Mouse (Mus musculus) testis, adult 2 months (tissue): ENCODE data around the gene Btf3. TPM values are rescaled to one million over a fixed set of nuclear protein-coding genes. Genes with fewer than 3 reads are reported as not detected.
A peak's percentile ranks its signal among the peaks of the same experiment; 100 is the strongest.

Source experiments
- H3K27ac ChIP-seq: fragments of 200-500 bp; 2 replicates; pipeline ENCODE4 v1.5.1; 2012; ENCODE audit warnings: low read depth, low read length; ENCODE audit not compliant: control insufficient read depth, insufficient read depth
- H3K27me3 ChIP-seq: fragments of 200-500 bp; 2 replicates; pipeline ENCODE4 v1.6.1; 2012; ENCODE audit warnings: mild to moderate bottlenecking, low read length, moderate library complexity; ENCODE audit not compliant: control insufficient read depth, insufficient read depth
- H3K36me3 ChIP-seq: fragments of 200-500 bp; 2 replicates; pipeline ENCODE4 v1.6.1; 2012; ENCODE audit warnings: mild to moderate bottlenecking, low read length; ENCODE audit not compliant: control insufficient read depth, insufficient read depth
- H3K4me1 ChIP-seq: fragments of 200-500 bp; 2 replicates; pipeline ENCODE4 v1.6.1; 2012; ENCODE audit warnings: low read length; ENCODE audit not compliant: control insufficient read depth, insufficient read depth
- H3K4me3 ChIP-seq: fragments of 200-500 bp; 2 replicates; pipeline ENCODE4 v1.5.1; 2012; ENCODE audit warnings: low read depth, mild to moderate bottlenecking, low read length, moderate library complexity, mixed read lengths; ENCODE audit not compliant: control insufficient read depth
- CTCF ChIP-seq: fragments of 200-500 bp; IDR thresholded peaks from 2 replicates; pipeline ENCODE4 v1.5.1; 2012; ENCODE audit warnings: low read depth, mild to moderate bottlenecking, inconsistent platforms, low read length, moderate library complexity; ENCODE audit not compliant: control insufficient read depth, insufficient read depth, insufficient replicate concordance
- POLR2A ChIP-seq: fragments of 200-500 bp; IDR thresholded peaks from 2 replicates; pipeline ENCODE4 v1.6.1; 2012; ENCODE audit warnings: low read depth, mild to moderate bottlenecking, inconsistent platforms, low read length, moderate library complexity; ENCODE audit not compliant: control insufficient read depth
- polyA plus RNA-seq: library from polyadenylated mRNA; depleted of rRNA; stranded (reverse); fragments of >200 nt; gene quantifications from 2 replicates; pipeline ENCODE4 v1.2.3, GENCODE M21; 2012

The Btf3 gene
- polyA plus RNA-seq, 1 experiment, result 423 TPM

DNA sequence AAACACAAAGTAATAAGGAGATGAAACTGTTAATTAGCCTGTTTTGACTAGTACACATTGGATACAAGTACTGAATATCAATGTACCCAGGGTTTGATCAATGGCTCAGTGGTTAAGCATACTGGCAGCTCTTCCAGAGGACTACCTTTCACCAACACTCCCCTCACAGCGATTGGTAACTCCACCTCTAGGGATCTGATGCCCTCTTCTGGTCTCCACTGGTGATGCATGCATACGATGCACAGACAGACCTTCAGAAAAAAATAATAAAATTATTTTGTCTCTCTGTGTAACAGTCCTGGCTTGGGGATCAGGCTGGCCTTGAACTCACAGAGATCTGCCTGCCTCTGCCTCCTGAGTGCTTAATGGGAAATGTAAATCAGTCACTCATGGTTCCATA lies 15.3 kb upstream of the Btf3 start:
- TF ChIP-seq CTCF (no peak), POLR2A (no peak)
- Histone ChIP-seq H3K4me1 (no peaks in the 10 kb centered on the region), H3K27ac (no peak overlapping the region), H3K27me3 (no peaks in the 10 kb centered on the region), H3K4me3 (no peak overlapping the region), H3K36me3 (no peaks in the 10 kb centered on the region)

DNA sequence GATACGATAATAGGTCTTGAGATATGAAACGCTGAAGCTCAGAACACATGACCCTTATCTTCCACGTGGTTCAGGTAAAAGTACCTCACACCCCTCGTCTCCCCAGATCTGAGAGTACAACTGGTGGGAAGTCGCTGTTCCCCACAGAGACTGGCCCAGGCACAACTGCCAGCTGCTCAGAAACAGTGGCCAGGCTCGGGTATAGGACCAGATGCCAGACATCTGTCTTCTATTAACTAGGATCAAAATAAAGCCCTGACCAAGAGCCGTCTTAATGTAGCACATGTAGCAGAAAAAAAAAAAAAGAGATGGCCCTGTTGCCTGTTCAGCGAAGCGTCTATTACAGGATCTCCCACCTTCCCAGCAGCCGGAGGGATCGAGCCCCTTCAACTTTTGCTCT lies 8.2 kb upstream of the Btf3 start:
- Histone ChIP-seq H3K4me1 (no peaks in the 10 kb centered on the region), H3K27me3 (no peaks in the 10 kb centered on the region), H3K27ac (no peak overlapping the region), H3K4me3 (no peak overlapping the region), H3K36me3 (no peaks in the 10 kb centered on the region)
- TF ChIP-seq CTCF, result no peak
- TF ChIP-seq POLR2A, result no peak

DNA sequence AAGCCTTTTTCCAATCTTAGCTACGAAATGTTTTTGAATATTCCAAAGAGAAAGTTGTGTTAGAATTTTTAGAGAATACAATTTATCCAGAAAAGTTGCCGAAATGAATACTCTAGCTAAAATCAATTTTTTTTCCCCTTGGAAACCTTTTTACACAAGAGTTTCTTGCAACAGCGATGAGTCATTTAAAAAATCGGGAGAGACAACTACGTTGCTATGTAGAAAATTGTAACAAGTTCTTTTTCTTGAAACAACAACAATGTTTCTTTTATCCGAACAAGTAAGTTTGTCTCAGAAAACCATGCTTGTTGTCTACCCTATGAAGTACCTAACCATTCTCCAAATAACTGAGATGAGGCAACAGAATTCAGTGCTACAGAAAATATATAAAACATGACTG lies 1.1 kb upstream of the Btf3 start:
- TF ChIP-seq CTCF (no peak), POLR2A (no peak)
- H3K4me3 ChIP-seq, result no peak overlapping the region
- no peaks in the 10 kb centered on the region for H3K4me1 ChIP-seq
- H3K27ac ChIP-seq, result no peak overlapping the region
- H3K36me3 ChIP-seq, result no peaks in the 10 kb centered on the region
- H3K27me3 ChIP-seq, result no peaks in the 10 kb centered on the region

DNA sequence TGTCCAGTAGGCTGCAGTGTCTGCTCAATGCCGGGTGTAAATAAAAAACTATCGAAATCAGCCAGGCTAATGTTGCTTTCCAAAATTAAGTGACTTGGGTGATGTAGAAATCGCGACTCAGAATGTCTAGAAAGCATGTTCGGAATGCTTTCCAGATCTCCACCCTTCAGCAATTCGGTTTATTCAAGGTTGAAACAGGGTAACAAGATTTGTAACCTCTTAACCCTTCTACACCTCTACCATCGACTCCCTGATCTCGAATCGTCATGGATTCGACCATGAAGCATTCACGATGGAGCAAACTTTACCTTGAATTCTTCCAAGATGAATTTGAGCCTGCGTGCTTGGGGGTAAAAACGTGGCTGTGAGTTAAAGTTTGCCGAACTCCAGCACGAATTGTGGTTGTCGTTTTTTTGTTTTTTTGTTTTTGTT lies 456 bp upstream of the Btf3 start:
- no peaks in the 10 kb centered on the region for H3K36me3 ChIP-seq
- H3K27ac ChIP-seq, result peak overlapping the region; percentile 96
- TF ChIP-seq POLR2A (no peak), CTCF (no peak)
- H3K27me3 ChIP-seq, result no peaks in the 10 kb centered on the region
- H3K4me3 ChIP-seq, result peak overlapping the region; percentile 99
- H3K4me1 ChIP-seq, result no peaks in the 10 kb centered on the region

DNA sequence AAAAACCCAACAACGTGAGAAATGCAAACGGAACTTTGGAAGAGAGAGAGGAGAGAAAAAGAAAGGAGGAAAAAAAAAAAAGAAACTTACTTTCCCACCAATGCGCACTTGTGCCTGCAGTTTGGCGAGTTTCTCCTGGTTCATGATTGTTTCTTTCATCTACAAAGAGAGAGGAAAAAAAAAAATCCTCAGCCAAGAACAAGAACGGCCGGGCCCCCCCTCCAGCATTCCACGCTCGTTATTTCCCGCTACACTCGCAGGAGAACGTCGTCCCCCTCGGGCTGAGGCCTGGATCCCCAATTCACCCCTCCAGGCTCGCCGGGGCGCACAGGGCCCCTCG lies 696 bp downstream of the Btf3 start:
- TF ChIP-seq CTCF (no peak), POLR2A (peak; percentile 38; the same call in 1 of the 2 replicates)
- Histone ChIP-seq H3K4me1 (no peaks in the 10 kb centered on the region), H3K36me3 (no peaks in the 10 kb centered on the region; the same call in 1 of the 2 replicates), H3K27ac (peak overlapping the region; percentile 33; the same call in 1 of the 2 replicates), H3K4me3 (peak overlapping the region; percentile 99), H3K27me3 (no peaks in the 10 kb centered on the region)

GRCm38 (mm10) chr13:98315124-98315523 lies 1.7 kb downstream of the Btf3 start:
- Histone ChIP-seq H3K4me3 (no peak overlapping the region; the same call in 1 of the 2 replicates), H3K27me3 (no peaks in the 10 kb centered on the region), H3K36me3 (no peaks in the 10 kb centered on the region; the same call in none of the 2 replicates), H3K27ac (no peak overlapping the region), H3K4me1 (no peaks in the 10 kb centered on the region)
- TF ChIP-seq POLR2A (no peak), CTCF (no peak)

GRCm38 (mm10) chr13:98313631-98314030 lies 3.2 kb downstream of the Btf3 start:
- Histone ChIP-seq H3K27me3 (no peaks in the 10 kb centered on the region), H3K4me3 (no peak overlapping the region), H3K27ac (no peak overlapping the region), H3K4me1 (no peaks in the 10 kb centered on the region), H3K36me3 (no peaks in the 10 kb centered on the region; the same call in none of the 2 replicates)
- TF ChIP-seq POLR2A (no peak), CTCF (no peak)

- no peak for TF ChIP-seq POLR2A
- no peak for TF ChIP-seq CTCF
- H3K36me3 ChIP-seq, result no peaks in the 10 kb centered on the region; the same call in none of the 2 replicates
- no peaks in the 10 kb centered on the region for H3K27me3 ChIP-seq
- no peak overlapping the region for H3K4me3 ChIP-seq
- no peak overlapping the region for H3K27ac ChIP-seq
- H3K4me1 ChIP-seq, result no peaks in the 10 kb centered on the region; the same call in 1 of the 2 replicates
Observed at GRCm38 (mm10) chr13:98311597-98311996, 5.2 kb downstream of the Btf3 start.
